ENCODE assay signal across 8 mouse cellular contexts in the genomic region with DNA sequence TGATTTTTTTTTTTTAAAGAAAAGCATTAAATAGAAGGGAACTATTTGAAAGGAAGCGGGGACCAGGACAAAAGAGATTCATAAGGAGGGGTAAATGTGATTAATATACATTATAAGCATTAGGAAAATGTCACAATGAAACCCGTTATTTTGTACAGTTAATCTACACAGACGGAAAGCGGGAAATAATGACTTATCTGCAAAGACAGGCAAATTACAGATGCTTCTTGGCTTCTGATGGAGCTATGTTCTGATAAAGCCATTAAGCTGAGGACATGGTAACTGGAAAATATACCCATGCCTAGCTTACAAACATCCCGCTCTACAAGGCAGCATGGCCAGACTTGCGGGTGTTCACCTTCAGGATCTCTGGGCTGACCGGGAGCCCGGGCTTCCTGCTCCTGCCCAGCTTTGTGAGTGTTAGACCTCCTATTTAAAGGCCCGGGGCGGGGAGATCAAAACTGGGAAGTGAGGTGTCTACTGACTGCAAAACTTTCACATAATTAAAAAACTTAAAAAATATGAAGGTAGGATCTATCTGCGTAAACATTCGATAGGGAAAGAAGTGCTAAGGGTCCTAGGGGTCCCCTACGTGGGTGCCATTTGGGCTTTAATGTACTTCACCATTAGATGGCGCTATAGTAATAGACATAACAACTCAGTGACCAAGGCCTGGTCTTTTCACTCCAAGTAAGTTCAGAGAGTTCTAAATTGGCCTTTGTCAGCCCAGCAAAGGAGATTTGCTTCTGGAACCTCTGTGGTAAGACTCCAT. TPM values are rescaled to one million over a fixed set of nuclear protein-coding genes. Genes with fewer than 3 reads are reported as not detected.
A peak's percentile ranks its signal among the peaks of the same experiment; 100 is the strongest.
DNase-seq lines count a peak whose midpoint lies in the region; ATAC-seq and TF ChIP-seq lines count a peak whose summit lies in the region.

No protein-coding gene starts in this region.

- peak; percentile 65; the same call in 1 of the 2 replicates for ATAC-seq in heart, embryonic 16.5 days (replicated peaks; ENCODE audit: extremely low read depth, insufficient read depth, low FRiP score)
- peak; percentile 67 for ATAC-seq in midbrain, embryonic 13.5 days

- peak overlapping the region; percentile 54 for H3K9ac ChIP-seq in MEL (ENCODE audit: control insufficient read depth, low read depth, low read length, poor library complexity, severe bottlenecking)
- no peak overlapping the region for H3K9ac ChIP-seq in heart, embryonic 16.5 days (ENCODE audit: low read length)
- H3K9ac ChIP-seq in midbrain, embryonic 13.5 days (replicated peaks) = no peak overlapping the region

- no peak for TF ChIP-seq POLR2A in MEL (IDR thresholded peaks at IDR 0.05; ENCODE audit: control insufficient read depth in 1 of 2, insufficient read depth in 1 of 2, low read depth in 1 of 2, low read length in 2 of 2, poor library complexity in 1 of 2)

- H3K4me3 ChIP-seq in MEL (ENCODE audit: control insufficient read depth in 1 of 2, insufficient read depth in 1 of 2, low read depth in 2 of 2, low read length in 2 of 2) = peak overlapping the region; percentile 45 to 56
- no peak overlapping the region for H3K4me3 ChIP-seq in heart, embryonic 16.5 days (ENCODE audit: low read length)
- H3K4me3 ChIP-seq in midbrain, embryonic 13.5 days (replicated peaks) = no peak overlapping the region

- peaks cover 0 to 10% of the 10 kb centered on the region in 2 experiments; a peak in 2 of 4 replicates for H3K36me3 ChIP-seq in MEL (ENCODE audit: control insufficient read depth in 1 of 2, insufficient read depth in 2 of 2, low read length in 2 of 2)
- no peaks in the 10 kb centered on the region for H3K36me3 ChIP-seq in heart, embryonic 16.5 days (ENCODE audit: control insufficient read depth, insufficient read depth)
- no peaks in the 10 kb centered on the region for H3K36me3 ChIP-seq in midbrain, embryonic 13.5 days

- peak overlapping the region; percentile 40; the same call in 1 of the 2 replicates for H3K27ac ChIP-seq in MEL (ENCODE audit: control insufficient read depth, low read depth, low read length)
- H3K27ac ChIP-seq in heart, embryonic 16.5 days (ENCODE audit: low read length) = no peak overlapping the region
- H3K27ac ChIP-seq in midbrain, embryonic 13.5 days = no peak overlapping the region

- H3K79me2 ChIP-seq in MEL (ENCODE audit: control insufficient read depth, insufficient read depth, low read length, poor library complexity) = no peaks in the 10 kb centered on the region

- no peaks in the 10 kb centered on the region for H3K9me3 ChIP-seq in MEL (replicated peaks; ENCODE audit: insufficient read depth, low read length)
- H3K9me3 ChIP-seq in heart, embryonic 16.5 days (replicated peaks; ENCODE audit: control insufficient read depth, low read length) = no peaks in the 10 kb centered on the region
- H3K9me3 ChIP-seq in midbrain, embryonic 13.5 days = no peaks in the 10 kb centered on the region

- DNase-seq in A20 (ENCODE audit: low read depth, low spot score) (peak; percentile 64), MEL (ENCODE audit: low read depth, low spot score) (peak; percentile 83)
- DNase-seq in embryo, embryonic 11.5 days (ENCODE audit: low read depth, low spot score) = peak; percentile 68
- DNase-seq in layer of hippocampus, adult 9-11 months = peak; percentile 32
- DNase-seq in adrenal gland, postnatal 4 days (ENCODE audit: low spot score in 2 of 2) = no peak
- no peak for DNase-seq in urinary bladder, postnatal 14 days (ENCODE audit: low spot score)

- H3K4me2 ChIP-seq in heart, embryonic 16.5 days (ENCODE audit: low read depth, low read length) = peak overlapping the region; percentile 8; the same call in 1 of the 2 replicates
- no peak overlapping the region for H3K4me2 ChIP-seq in midbrain, embryonic 13.5 days (replicated peaks)

- TF ChIP-seq RAD21 in MEL (IDR thresholded peaks at IDR 0.05; ENCODE audit: low read depth, low read length) = peak; percentile 92

- H3K27me3 ChIP-seq in MEL (ENCODE audit: control insufficient read depth in 1 of 2, insufficient read depth in 2 of 2, low read length in 2 of 2) = no peaks in the 10 kb centered on the region
- no peaks in the 10 kb centered on the region for H3K27me3 ChIP-seq in heart, embryonic 16.5 days (ENCODE audit: control insufficient read depth, insufficient read depth, low read length)
- no peaks in the 10 kb centered on the region for H3K27me3 ChIP-seq in midbrain, embryonic 13.5 days

- TF ChIP-seq EP300 in MEL (IDR thresholded peaks at IDR 0.05; ENCODE audit: low read depth in 1 of 2, low read length in 2 of 2) = peak; percentile 77 to 87

- peaks cover 0 to 5% of the 10 kb centered on the region in 2 experiments for H3K4me1 ChIP-seq in MEL (ENCODE audit: control insufficient read depth in 1 of 2, insufficient read depth in 2 of 2, low read length in 2 of 2)
- peaks cover 3% of the 10 kb centered on the region; the same call in 1 of the 2 replicates for H3K4me1 ChIP-seq in heart, embryonic 16.5 days (ENCODE audit: control insufficient read depth, insufficient read depth, low read length)
- H3K4me1 ChIP-seq in midbrain, embryonic 13.5 days (replicated peaks) = 0 out of 2 replicates have a peak, but pooled peaks cover 3% of the 10 kb centered on the region

- peak; percentile 38 to 88 (median 61); a peak in 5 of 6 replicates for TF ChIP-seq CTCF in MEL (IDR thresholded peaks at IDR 0.05 in 2 of 3, conservative IDR thresholded peaks at IDR 0.05 in 1 of 3; ENCODE audit: control insufficient read depth in 1 of 3, insufficient read depth in 1 of 3, low read depth in 2 of 3, low read length in 3 of 3, poor library complexity in 1 of 3, severe bottlenecking in 1 of 3)

- WGBS in heart, embryonic 16.5 days = 41% methylated on average over 14 of the region's 14 CpGs
- 50% methylated on average over 14 of the region's 14 CpGs for WGBS in midbrain, embryonic 13.5 days

TF ChIP-seq in MEL, 35 proteins besides CTCF, POLR2A, EP300 and RAD21:
- no peak for TF ChIP-seq ZMIZ1 (IDR thresholded peaks at IDR 0.05; ENCODE audit: low read depth, low read length)
- peak; percentile 44 for TF ChIP-seq TAL1 (IDR thresholded peaks at IDR 0.05; ENCODE audit: low read length)
- 0 out of 2 replicates have a peak, but pooled peaks have one; percentile 18 for TF ChIP-seq HCFC1 (IDR thresholded peaks at IDR 0.05; ENCODE audit: low read depth, low read length)
- TF ChIP-seq ZNF384 (IDR thresholded peaks at IDR 0.05; ENCODE audit: low read depth, low read length) = no peak
- peak; percentile 80 for TF ChIP-seq GATA1 (IDR thresholded peaks at IDR 0.05; ENCODE audit: low read depth, low read length)
- TF ChIP-seq MAZ (IDR thresholded peaks at IDR 0.05; ENCODE audit: low read depth, low read length) = 0 out of 2 replicates have a peak, but pooled peaks have one; percentile 37
- peak; percentile 79 for TF ChIP-seq TCF12 (IDR thresholded peaks at IDR 0.05; ENCODE audit: low read depth, low read length)
- peak; percentile 80 for TF ChIP-seq SMC3 (IDR thresholded peaks at IDR 0.05; ENCODE audit: low read depth, low read length)
- peak; percentile 81 for TF ChIP-seq ZC3H11A (IDR thresholded peaks at IDR 0.05; ENCODE audit: low read depth, low read length)
- TF ChIP-seq MYB (IDR thresholded peaks at IDR 0.05; ENCODE audit: low read depth, low read length) = peak; percentile 68
- peak; percentile 46; the same call in 1 of the 2 replicates for TF ChIP-seq MYC (IDR thresholded peaks at IDR 0.05; ENCODE audit: low read depth, low read length)
- TF ChIP-seq MXI1 (IDR thresholded peaks at IDR 0.05; ENCODE audit: low read depth, low read length) = peak; percentile 68; the same call in 1 of the 2 replicates
- TF ChIP-seq E2F4 (IDR thresholded peaks at IDR 0.05; ENCODE audit: borderline replicate concordance, low read depth, low read length) = peak; percentile 82; the same call in 1 of the 2 replicates
- TF ChIP-seq TBP (IDR thresholded peaks at IDR 0.05; ENCODE audit: low read depth, low read length) = no peak
- peak; percentile 64 for TF ChIP-seq ETS1 (IDR thresholded peaks at IDR 0.05; ENCODE audit: low read depth, low read length)
- no peak for TF ChIP-seq KAT2A (conservative IDR thresholded peaks at IDR 0.05; ENCODE audit: low read depth, low read length)
- TF ChIP-seq MAX (IDR thresholded peaks at IDR 0.05; ENCODE audit: low read length) = no peak; the same call in none of the 2 replicates
- peak; percentile 67 for TF ChIP-seq SIN3A (IDR thresholded peaks at IDR 0.05; ENCODE audit: low read length)
- TF ChIP-seq RCOR1 (IDR thresholded peaks at IDR 0.05; ENCODE audit: low read depth, low read length) = peak; percentile 61; the same call in 1 of the 2 replicates

RNA-seq across cellular contexts. Expression of gene Ahctf1, which starts 55.5 kb away (rescaled TPM):
- total RNA-seq in MEL (2012; rRNA removed) = 56.7 and 56.9 TPM in 2 replicates
- polyA plus RNA-seq in MEL (2012; ENCODE audit: insufficient read depth in 1 of 2, insufficient read length in 2 of 2, low read depth in 1 of 2, low replicate concordance in 2 of 2, missing spikeins in 1 of 2) = 100 to 1,000 TPM in 1 of 2 experiments, 10 to 100 TPM in 1; 70.8 to 489 TPM
- polyA plus RNA-seq in heart, embryonic 16.5 days (2015; fragmentation: Nextera tagmentation; extraction: Ambion mirVana) = 13.3 and 13.8 TPM in 2 replicates
- polyA plus RNA-seq in midbrain, embryonic 13.5 days (2015; fragmentation: Nextera tagmentation; extraction: Ambion mirVana) = 21.7 and 21.9 TPM in 2 replicates
- 10 to 100 TPM; 33.7 to 41.5 TPM for total RNA-seq in adrenal gland, postnatal 4 days (2021)

RNA-seq across cellular contexts. Expression of gene Gm10518, which starts 55.8 kb away (rescaled TPM):
- total RNA-seq in MEL (2012; rRNA removed) = 4.2 and 5.2 TPM in 2 replicates
- polyA plus RNA-seq in MEL (2012; ENCODE audit: insufficient read depth in 1 of 2, insufficient read length in 2 of 2, low read depth in 1 of 2, low replicate concordance in 2 of 2, missing spikeins in 1 of 2) = under 1 TPM in 1 of 2 experiments, not detected in 1; 0.42 TPM
- polyA plus RNA-seq in heart, embryonic 16.5 days (2015; fragmentation: Nextera tagmentation; extraction: Ambion mirVana) = not detected in 2 replicates
- polyA plus RNA-seq in midbrain, embryonic 13.5 days (2015; fragmentation: Nextera tagmentation; extraction: Ambion mirVana) = 0.22 TPM in 1 of 2 replicates, not detected in the other
- total RNA-seq in adrenal gland, postnatal 4 days (2021) = under 1 TPM in 1 of 2 experiments, not detected in 1; 0.22 TPM

Comparison
In these comparisons a context has a peak if more than half of its experiments do, and no peak if none do; other contexts are left out.
1. DNase-seq: peak in A20 (single experiment), MEL (single experiment), embryo, embryonic 11.5 days (single experiment) and layer of hippocampus, adult 9-11 months (single experiment); none in adrenal gland, postnatal 4 days (0 of 2) and urinary bladder, postnatal 14 days (single experiment).
2. H3K4me3 ChIP-seq: peak in MEL (2 of 2); none in heart, embryonic 16.5 days (single experiment) and midbrain, embryonic 13.5 days (single experiment).